Mouse (Mus musculus) neural tube, embryonic 10.5 days (tissue): Measurements from ENCODE around the gene Nrm.
"Not testable (repeated sequence)": the region's sequence is repeated elsewhere in the genome, so short reads cannot be mapped to it uniquely, and the experiment has no call there.

Experiments
- DNase-seq: peaks from one replicate; pipeline ENCODE4 v3.0.0-alpha.2; 2017; ENCODE audit warnings: low spot score; ENCODE audit errors: extremely low spot score

Gene Nrm

GRCm38 (mm10) chr17:35834696-35835422 is 26.3 kb upstream of the Nrm start:
- DNase-seq, result no peak

- DNase-seq, result no peak
These were observed 25.5 kb upstream of the Nrm start for GRCm38 (mm10) chr17:35835424-35836140.

GRCm38 (mm10) chr17:35836178-35836965 is 24.7 kb upstream of the Nrm start:
- DNase-seq, result peak; percentile 65

GRCm38 (mm10) chr17:35836991-35837422 is 24.1 kb upstream of the Nrm start:
- DNase-seq, result peak; percentile 93

- DNase-seq, result peak; percentile 72
These were observed 23.6 kb upstream of the Nrm start for GRCm38 (mm10) chr17:35837487-35837886.

- peak; percentile 92 for DNase-seq
These were observed 23.0 kb upstream of the Nrm start, which contains the start of gene Tubb5 for GRCm38 (mm10) chr17:35838122-35838544. Tubb5 (minus strand) TSS chr17:35838306.

GRCm38 (mm10) chr17:35838570-35838969 is 22.5 kb upstream of the Nrm start:
- peak; percentile 52 for DNase-seq

GRCm38 (mm10) chr17:35839002-35839401 is 22.1 kb upstream of the Nrm start:
- DNase-seq, result not testable (repeated sequence)

GRCm38 (mm10) chr17:35840561-35840960 is 20.6 kb upstream of the Nrm start:
- no peak for DNase-seq

- peak; percentile 98 for DNase-seq
These were observed 19.8 kb upstream of the Nrm start, which contains the start of gene Mdc1 for GRCm38 (mm10) chr17:35841076-35841950. Mdc1 (plus strand) TSS chr17:35841515.

- peak; percentile 25 for DNase-seq
These were observed 19.1 kb upstream of the Nrm start for GRCm38 (mm10) chr17:35842006-35842405.

GRCm38 (mm10) chr17:35843514-35843913 is 17.6 kb upstream of the Nrm start:
- DNase-seq, result no peak

- no peak for DNase-seq
These were observed 13.0 kb upstream of the Nrm start for GRCm38 (mm10) chr17:35848112-35848511.

- DNase-seq, result no peak
These were observed 10.1 kb upstream of the Nrm start for GRCm38 (mm10) chr17:35850974-35851373.

- no peak for DNase-seq
These were observed 1.7 kb upstream of the Nrm start for GRCm38 (mm10) chr17:35859371-35859770.

- no peak for DNase-seq
These were observed 1.3 kb upstream of the Nrm start for GRCm38 (mm10) chr17:35859835-35860234.

GRCm38 (mm10) chr17:35860831-35861197 is 304 bp upstream of the Nrm start:
- peak; percentile 22 for DNase-seq

GRCm38 (mm10) chr17:35864832-35865353 is 3.8 kb downstream of the Nrm start:
- peak; percentile 34 for DNase-seq

- peak; percentile 88 for DNase-seq
These were observed 4.6 kb downstream of the Nrm start, which contains the start of gene Ppp1r18 for GRCm38 (mm10) chr17:35865481-35866280. Ppp1r18 (plus strand) TSS chr17:35865593.
